Mouse (Mus musculus): ENCODE results near the gene Mettl9. TPM values are rescaled to one million over a fixed set of nuclear protein-coding genes. Genes with fewer than 3 reads are reported as not detected.

Gene Mettl9
- polyA plus RNA-seq, 1 experiment from 2014 or later = 200 TPM

DNA sequence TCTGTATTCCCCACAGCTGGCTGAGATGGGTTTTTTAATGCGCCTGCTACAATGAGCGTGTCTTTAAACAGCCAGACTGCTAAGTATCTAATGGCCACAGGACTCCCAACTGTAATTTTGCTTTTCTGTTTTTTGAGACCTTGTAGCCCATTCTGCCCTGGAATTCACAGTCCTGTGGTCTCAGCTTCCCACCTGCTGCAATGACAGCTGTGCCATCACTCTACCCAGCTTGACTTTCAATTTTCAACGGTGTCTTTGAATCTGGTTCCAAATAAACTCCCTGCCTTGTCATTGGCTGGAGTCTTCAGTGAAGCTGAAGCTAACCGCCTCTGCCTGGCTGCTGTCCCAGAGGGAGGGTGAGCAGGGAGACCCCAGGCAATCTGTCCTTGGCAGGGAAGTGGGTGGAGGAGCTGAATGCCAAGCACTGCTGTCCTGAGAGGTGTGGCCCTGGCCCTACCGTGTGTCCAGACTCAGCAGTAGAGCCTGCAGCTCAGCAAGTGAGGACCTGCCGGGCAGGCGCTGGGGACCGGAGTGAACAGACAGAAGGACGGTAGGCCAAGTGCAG is 48.8 kb downstream of the Mettl9 start:
- 0 out of 2 replicates have a peak, but pooled peaks cover 2% of the 10 kb centered on the region for H3K4me1 ChIP-seq (ENCODE audit: control insufficient read depth, insufficient read depth, low read length)
- no peaks in the 10 kb centered on the region for H3K27me3 ChIP-seq (ENCODE audit: control insufficient read depth, insufficient read depth, low read length)
- 63% methylated on average over 9 of the region's 9 CpGs for WGBS
- peak; percentile 74 for ATAC-seq (ENCODE audit: low read depth)
- H3K27ac ChIP-seq (ENCODE audit: low read depth, low read length) = no peak overlapping the region
- H3K4me2 ChIP-seq (ENCODE audit: low read depth, low read length) = no peak overlapping the region
- H3K4me3 ChIP-seq (ENCODE audit: low read depth, low read length) = no peak overlapping the region
- H3K9me3 ChIP-seq (ENCODE audit: control insufficient read depth, low read length) = no peaks in the 10 kb centered on the region
- H3K9ac ChIP-seq (replicated peaks; ENCODE audit: low read depth, low read length) = no peak overlapping the region
- no peaks in the 10 kb centered on the region for H3K36me3 ChIP-seq (ENCODE audit: control insufficient read depth, insufficient read depth, low read length)

DNA sequence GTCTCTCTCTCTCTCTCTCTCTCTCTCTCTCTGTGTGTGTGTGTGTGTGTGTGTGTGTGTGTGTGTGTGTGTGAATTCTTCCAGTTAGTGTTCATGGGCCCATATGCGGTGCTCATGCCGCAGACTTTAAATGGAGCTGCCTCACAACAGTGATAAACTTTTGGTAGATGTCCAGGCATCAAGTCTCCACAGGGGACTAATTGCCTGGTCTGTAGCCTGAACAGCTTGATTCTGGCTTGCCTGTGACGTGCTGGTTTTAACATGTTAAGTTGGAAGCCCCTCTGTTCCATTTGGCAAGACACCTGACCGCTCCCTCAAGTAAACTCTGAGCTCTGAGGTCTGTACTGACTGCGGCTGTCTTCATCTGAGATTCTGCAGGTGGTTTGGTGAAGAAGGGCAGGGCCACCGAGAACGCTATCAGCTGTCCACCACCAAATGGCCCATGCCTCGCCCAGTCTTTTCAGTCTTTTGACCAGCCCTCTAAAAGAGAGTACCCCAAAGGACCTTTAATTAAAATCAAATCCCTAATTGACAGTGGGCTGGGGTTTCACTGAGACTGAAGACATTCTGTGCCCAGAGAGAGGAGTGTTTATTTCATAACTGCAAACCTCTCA is 50.7 kb downstream of the Mettl9 start:
- no peaks in the 10 kb centered on the region for H3K9me3 ChIP-seq (ENCODE audit: control insufficient read depth, low read length)

DNA sequence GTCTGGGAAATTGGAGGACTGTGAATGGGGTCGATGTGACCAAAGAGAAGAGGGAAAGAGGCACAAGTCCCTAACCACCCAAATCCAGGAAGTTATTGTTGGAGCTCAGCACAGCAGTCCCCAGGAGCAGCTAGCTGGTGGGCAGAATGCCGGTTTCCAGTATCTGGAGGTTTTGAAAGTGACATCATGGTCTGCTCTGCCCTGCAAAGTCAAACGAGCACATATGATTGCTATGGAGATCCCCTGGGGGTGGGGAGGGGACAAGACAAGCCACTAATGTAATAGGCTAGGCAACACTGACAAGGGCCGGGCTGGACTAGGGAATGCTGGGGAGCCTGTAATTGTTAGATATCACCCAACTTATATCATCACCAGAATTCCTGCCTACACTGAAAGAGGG is 51.3 kb downstream of the Mettl9 start:
- ATAC-seq (ENCODE audit: low read depth) = no peak
- H3K9me3 ChIP-seq (ENCODE audit: control insufficient read depth, low read length) = no peaks in the 10 kb centered on the region

More for the DNA sequence above, 50.7 kb downstream of the Mettl9 start:
- no peak for ATAC-seq (ENCODE audit: low read depth)
- WGBS = 61% methylated on average over 8 of the region's 8 CpGs
- H3K36me3 ChIP-seq (ENCODE audit: control insufficient read depth, insufficient read depth, low read length) = no peaks in the 10 kb centered on the region
- no peak overlapping the region for H3K9ac ChIP-seq (replicated peaks; ENCODE audit: low read depth, low read length)
- no peak overlapping the region for H3K4me2 ChIP-seq (ENCODE audit: low read depth, low read length)
- H3K27ac ChIP-seq (ENCODE audit: low read depth, low read length) = no peak overlapping the region
- no peaks in the 10 kb centered on the region for H3K27me3 ChIP-seq (ENCODE audit: control insufficient read depth, insufficient read depth, low read length)
- H3K4me3 ChIP-seq (ENCODE audit: low read depth, low read length) = no peak overlapping the region
- 0 out of 2 replicates have a peak, but pooled peaks cover 2% of the 10 kb centered on the region for H3K4me1 ChIP-seq (ENCODE audit: control insufficient read depth, insufficient read depth, low read length)

DNA sequence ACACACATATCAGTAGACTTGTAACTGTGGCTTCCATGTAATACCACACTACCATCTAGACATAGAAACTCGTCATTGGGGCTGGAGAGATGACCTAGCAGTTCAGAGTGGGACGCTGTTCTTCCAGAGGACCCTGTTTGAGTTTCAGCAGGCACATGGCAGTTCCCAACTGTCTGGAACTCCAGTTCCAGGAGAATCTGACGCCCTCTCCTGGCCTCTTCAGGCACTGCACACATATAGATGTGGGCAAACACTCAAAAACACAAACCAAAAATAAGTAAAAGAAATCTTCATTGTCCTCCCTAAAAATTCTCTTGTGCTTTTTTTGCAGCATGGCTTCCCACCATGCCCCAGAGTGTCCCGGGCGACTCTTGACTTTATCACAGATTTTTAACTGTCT is 54.5 kb downstream of the Mettl9 start:
- ATAC-seq (ENCODE audit: low read depth) = no peak
- Histone ChIP-seq H3K4me1 (ENCODE audit: control insufficient read depth, insufficient read depth, low read length) (no peaks in the 10 kb centered on the region), H3K4me3 (ENCODE audit: low read depth, low read length) (no peak overlapping the region), H3K4me2 (ENCODE audit: low read depth, low read length) (no peak overlapping the region), H3K27me3 (ENCODE audit: control insufficient read depth, insufficient read depth, low read length) (no peaks in the 10 kb centered on the region), H3K9ac (replicated peaks; ENCODE audit: low read depth, low read length) (no peak overlapping the region), H3K27ac (ENCODE audit: low read depth, low read length) (no peak overlapping the region), H3K9me3 (ENCODE audit: control insufficient read depth, low read length) (no peaks in the 10 kb centered on the region), H3K36me3 (ENCODE audit: control insufficient read depth, insufficient read depth, low read length) (no peaks in the 10 kb centered on the region)
- WGBS = 75% methylated on average over 5 of the region's 5 CpGs

More for the DNA sequence above, 51.3 kb downstream of the Mettl9 start:
- Histone ChIP-seq H3K36me3 (ENCODE audit: control insufficient read depth, insufficient read depth, low read length) (no peaks in the 10 kb centered on the region), H3K27ac (ENCODE audit: low read depth, low read length) (no peak overlapping the region), H3K4me3 (ENCODE audit: low read depth, low read length) (no peak overlapping the region), H3K9ac (replicated peaks; ENCODE audit: low read depth, low read length) (no peak overlapping the region), H3K27me3 (ENCODE audit: control insufficient read depth, insufficient read depth, low read length) (no peaks in the 10 kb centered on the region), H3K4me1 (ENCODE audit: control insufficient read depth, insufficient read depth, low read length) (0 out of 2 replicates have a peak, but pooled peaks cover 2% of the 10 kb centered on the region), H3K4me2 (ENCODE audit: low read depth, low read length) (no peak overlapping the region)
- 21% methylated on average over 4 of the region's 4 CpGs for WGBS

DNA sequence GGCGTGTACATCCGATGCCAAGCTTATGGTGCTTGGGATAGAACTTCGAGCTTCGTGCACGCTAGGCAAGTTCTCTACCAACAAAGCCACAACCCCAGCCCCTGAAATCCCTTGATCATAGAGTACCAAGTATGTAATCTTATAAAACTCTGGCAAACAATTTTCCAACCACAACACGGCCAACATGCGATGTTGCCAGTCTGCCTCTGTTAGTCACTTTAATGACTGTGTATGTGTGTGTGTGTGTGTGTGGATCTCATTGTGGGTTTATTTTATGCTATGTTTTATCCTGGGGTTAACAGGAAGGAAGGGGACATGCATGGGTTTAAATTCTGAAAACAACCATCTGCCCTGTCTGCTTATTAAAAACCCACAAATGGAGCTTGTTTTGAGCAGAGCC is 56.5 kb downstream of the Mettl9 start:
- Histone ChIP-seq H3K27ac (ENCODE audit: low read depth, low read length) (no peak overlapping the region), H3K36me3 (ENCODE audit: control insufficient read depth, insufficient read depth, low read length) (no peaks in the 10 kb centered on the region), H3K27me3 (ENCODE audit: control insufficient read depth, insufficient read depth, low read length) (no peaks in the 10 kb centered on the region), H3K4me1 (ENCODE audit: control insufficient read depth, insufficient read depth, low read length) (no peaks in the 10 kb centered on the region), H3K4me2 (ENCODE audit: low read depth, low read length) (no peak overlapping the region), H3K4me3 (ENCODE audit: low read depth, low read length) (no peak overlapping the region), H3K9ac (replicated peaks; ENCODE audit: low read depth, low read length) (no peak overlapping the region), H3K9me3 (ENCODE audit: control insufficient read depth, low read length) (no peaks in the 10 kb centered on the region)
- no peak for ATAC-seq (ENCODE audit: low read depth)
- 94% methylated on average over 7 of the region's 7 CpGs for WGBS

DNA sequence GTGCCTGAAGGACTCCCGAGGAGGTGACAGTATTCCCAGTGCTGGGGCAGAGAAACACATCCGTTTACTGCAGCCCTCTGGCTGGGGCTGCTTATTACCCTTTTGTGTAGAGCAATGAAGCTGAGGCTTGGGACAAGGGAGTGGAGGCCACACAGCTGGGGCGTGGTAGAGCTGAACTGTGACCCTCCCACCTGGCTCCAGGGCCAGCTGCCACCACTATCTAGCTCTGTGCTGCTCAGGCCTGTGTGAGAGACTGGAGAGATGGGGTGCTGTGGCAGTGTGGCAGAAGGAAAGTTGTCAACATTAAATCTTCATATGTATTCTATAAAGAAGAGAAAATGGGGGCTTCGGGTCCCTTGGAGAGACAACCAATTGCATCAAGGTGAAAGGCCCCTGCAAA is 58.8 kb downstream of the Mettl9 start:
- Histone ChIP-seq H3K36me3 (ENCODE audit: control insufficient read depth, insufficient read depth, low read length) (no peaks in the 10 kb centered on the region), H3K27me3 (ENCODE audit: control insufficient read depth, insufficient read depth, low read length) (no peaks in the 10 kb centered on the region), H3K4me1 (ENCODE audit: control insufficient read depth, insufficient read depth, low read length) (no peaks in the 10 kb centered on the region), H3K4me2 (ENCODE audit: low read depth, low read length) (no peak overlapping the region), H3K9ac (replicated peaks; ENCODE audit: low read depth, low read length) (no peak overlapping the region), H3K27ac (ENCODE audit: low read depth, low read length) (no peak overlapping the region), H3K9me3 (ENCODE audit: control insufficient read depth, low read length) (no peaks in the 10 kb centered on the region), H3K4me3 (ENCODE audit: low read depth, low read length) (no peak overlapping the region)
- 29% methylated on average over 4 of the region's 4 CpGs for WGBS
- ATAC-seq (ENCODE audit: low read depth) = no peak

DNA sequence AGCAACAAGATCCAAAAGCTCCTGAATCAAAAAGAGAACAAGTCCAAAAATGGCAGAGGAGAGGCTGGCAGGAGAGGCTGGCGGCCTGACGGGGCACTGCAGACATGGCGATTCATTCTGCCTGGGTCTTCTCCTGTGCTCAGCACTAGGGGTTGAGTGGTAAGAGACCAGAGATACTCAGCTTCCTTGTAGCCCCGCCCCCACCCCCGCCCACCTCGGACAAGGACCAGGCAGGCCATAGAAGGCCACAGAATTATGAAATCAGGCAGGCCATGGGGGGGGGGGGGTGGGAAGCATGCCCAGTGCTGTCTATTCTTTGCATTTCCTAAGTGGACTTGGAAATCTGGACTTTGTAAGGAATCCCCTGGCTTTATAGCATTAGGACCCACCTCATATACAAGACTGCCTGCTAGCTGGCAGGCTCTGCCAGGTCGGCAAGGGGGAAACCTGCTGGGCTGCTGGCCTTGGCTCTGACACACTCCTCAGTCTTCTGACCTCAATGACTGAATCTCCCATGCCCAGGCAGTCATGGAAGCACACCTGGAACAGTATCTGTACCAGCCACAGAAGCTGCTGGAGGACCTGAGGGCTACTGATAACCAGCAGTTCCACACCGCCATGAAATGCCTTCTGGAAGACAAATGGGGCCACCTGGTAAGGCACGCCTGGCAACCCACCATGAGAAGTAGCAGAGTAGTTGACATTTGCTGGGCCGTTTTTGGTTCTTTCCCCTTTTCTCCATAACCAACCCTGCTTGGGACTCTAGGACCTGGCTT is 64.6 kb downstream of the Mettl9 start:
- H3K9me3 ChIP-seq (ENCODE audit: control insufficient read depth, low read length) = no peaks in the 10 kb centered on the region
- H3K4me2 ChIP-seq (ENCODE audit: low read depth, low read length) = no peak overlapping the region
- no peaks in the 10 kb centered on the region for H3K36me3 ChIP-seq (ENCODE audit: control insufficient read depth, insufficient read depth, low read length)
- no peak overlapping the region for H3K4me3 ChIP-seq (ENCODE audit: low read depth, low read length)
- 71% methylated on average over 10 of the region's 10 CpGs for WGBS
- no peak overlapping the region for H3K9ac ChIP-seq (replicated peaks; ENCODE audit: low read depth, low read length)
- no peak for ATAC-seq (ENCODE audit: low read depth)
- no peaks in the 10 kb centered on the region for H3K4me1 ChIP-seq (ENCODE audit: control insufficient read depth, insufficient read depth, low read length)
- H3K27ac ChIP-seq (ENCODE audit: low read depth, low read length) = no peak overlapping the region
- no peaks in the 10 kb centered on the region for H3K27me3 ChIP-seq (ENCODE audit: control insufficient read depth, insufficient read depth, low read length)

DNA sequence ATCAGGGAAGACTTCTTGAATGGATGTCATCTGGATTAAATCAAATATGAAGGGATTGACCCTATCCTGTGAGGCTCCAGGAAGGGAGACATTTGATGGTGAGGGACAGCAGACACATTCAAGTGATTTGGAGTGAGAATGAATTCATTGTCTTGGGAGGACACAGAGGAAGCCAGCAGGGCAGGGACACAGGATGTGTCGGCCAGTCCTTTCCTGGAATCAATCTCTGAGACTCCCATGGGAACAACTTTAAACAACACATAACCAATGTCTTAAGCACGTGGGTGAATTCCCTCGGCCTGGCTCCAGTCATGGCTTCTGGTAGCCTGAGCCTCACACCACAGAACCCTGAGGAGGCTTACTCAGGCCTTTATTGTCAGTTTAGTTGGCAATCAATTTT is 73.6 kb downstream of the Mettl9 start:
- Histone ChIP-seq H3K9me3 (ENCODE audit: control insufficient read depth, low read length) (no peaks in the 10 kb centered on the region), H3K9ac (replicated peaks; ENCODE audit: low read depth, low read length) (no peak overlapping the region), H3K36me3 (ENCODE audit: control insufficient read depth, insufficient read depth, low read length) (no peaks in the 10 kb centered on the region), H3K4me3 (ENCODE audit: low read depth, low read length) (no peak overlapping the region), H3K4me2 (ENCODE audit: low read depth, low read length) (no peak overlapping the region), H3K27me3 (ENCODE audit: control insufficient read depth, insufficient read depth, low read length) (no peaks in the 10 kb centered on the region), H3K27ac (ENCODE audit: low read depth, low read length) (no peak overlapping the region), H3K4me1 (ENCODE audit: control insufficient read depth, insufficient read depth, low read length) (no peaks in the 10 kb centered on the region)
- ATAC-seq (ENCODE audit: low read depth) = no peak
- WGBS = 65% methylated on average over 3 of the region's 3 CpGs

DNA sequence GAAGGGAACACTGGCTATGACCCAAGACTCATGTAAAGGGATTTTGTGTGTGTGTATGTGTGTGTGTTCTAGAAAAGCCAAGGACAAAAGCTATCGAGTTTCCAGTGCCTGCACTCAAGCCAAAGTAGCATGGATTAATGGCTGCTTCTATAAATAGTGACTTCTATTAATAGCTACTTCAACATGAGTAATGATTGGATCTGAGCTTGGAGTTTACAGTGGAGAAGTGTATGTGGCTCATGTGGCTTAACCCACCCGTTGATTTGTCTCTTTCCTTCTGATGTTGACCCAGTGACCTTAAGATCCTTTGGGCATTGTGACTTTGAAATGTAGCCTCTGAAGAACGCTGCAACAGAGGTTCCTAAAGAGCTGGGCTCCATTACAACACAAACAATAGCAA is 77.1 kb downstream of the Mettl9 start:
- no peaks in the 10 kb centered on the region for H3K4me1 ChIP-seq (ENCODE audit: control insufficient read depth, insufficient read depth, low read length)
- no peaks in the 10 kb centered on the region for H3K36me3 ChIP-seq (ENCODE audit: control insufficient read depth, insufficient read depth, low read length)
- 51% methylated on average over 3 of the region's 3 CpGs for WGBS
- no peak overlapping the region for H3K27ac ChIP-seq (ENCODE audit: low read depth, low read length)
- no peak overlapping the region for H3K4me2 ChIP-seq (ENCODE audit: low read depth, low read length)
- H3K27me3 ChIP-seq (ENCODE audit: control insufficient read depth, insufficient read depth, low read length) = no peaks in the 10 kb centered on the region
- no peak for ATAC-seq (ENCODE audit: low read depth)
- H3K4me3 ChIP-seq (ENCODE audit: low read depth, low read length) = no peak overlapping the region
- no peaks in the 10 kb centered on the region for H3K9me3 ChIP-seq (ENCODE audit: control insufficient read depth, low read length)
- no peak overlapping the region for H3K9ac ChIP-seq (replicated peaks; ENCODE audit: low read depth, low read length)
